Mouse (Mus musculus) lung, postnatal 25 days (tissue): ENCODE data around the gene Gm10961.
"Not testable (repeated sequence)": the region's sequence is repeated elsewhere in the genome, so short reads cannot be mapped to it uniquely, and the experiment has no call there.

ENCODE experiments used
- DNase-seq: peaks from one replicate; pipeline ENCODE4 v3.0.0; 2022; ENCODE audit warnings: low spot score

The Gm10961 gene

GRCm38 (mm10) chr3:107617800-107618199, 13.3 kb upstream of the Gm10961 start:
- no peak for DNase-seq

DNA sequence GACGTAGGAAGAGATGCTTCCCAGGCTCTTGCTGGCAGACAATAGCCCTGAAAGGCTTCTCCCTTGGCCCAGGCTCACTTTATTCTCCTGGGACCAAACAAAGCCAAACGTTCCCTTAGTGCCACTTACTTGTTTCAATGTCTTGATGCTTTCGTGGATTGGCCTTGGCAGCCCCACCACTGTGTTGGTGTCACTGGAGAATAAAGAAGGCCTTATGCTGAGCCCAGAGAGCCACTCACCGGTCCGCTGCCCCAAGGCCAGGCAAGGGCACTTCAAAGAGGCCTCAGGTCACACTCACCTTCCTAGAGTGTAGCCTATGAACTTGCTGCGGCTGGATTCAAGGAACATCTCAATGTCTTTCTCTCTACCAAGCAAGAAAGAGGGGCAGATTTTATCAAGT, 11.2 kb upstream of the Gm10961 start:
- no peak for DNase-seq

GRCm38 (mm10) chr3:107621286-107622075, 9.6 kb upstream of the Gm10961 start:
- DNase-seq = no peak

GRCm38 (mm10) chr3:107622537-107622936, 8.6 kb upstream of the Gm10961 start:
- no peak for DNase-seq

GRCm38 (mm10) chr3:107624424-107624823, 6.7 kb upstream of the Gm10961 start:
- no peak for DNase-seq

- DNase-seq = no peak
These were observed 5.6 kb upstream of the Gm10961 start for GRCm38 (mm10) chr3:107625536-107625935.

DNA sequence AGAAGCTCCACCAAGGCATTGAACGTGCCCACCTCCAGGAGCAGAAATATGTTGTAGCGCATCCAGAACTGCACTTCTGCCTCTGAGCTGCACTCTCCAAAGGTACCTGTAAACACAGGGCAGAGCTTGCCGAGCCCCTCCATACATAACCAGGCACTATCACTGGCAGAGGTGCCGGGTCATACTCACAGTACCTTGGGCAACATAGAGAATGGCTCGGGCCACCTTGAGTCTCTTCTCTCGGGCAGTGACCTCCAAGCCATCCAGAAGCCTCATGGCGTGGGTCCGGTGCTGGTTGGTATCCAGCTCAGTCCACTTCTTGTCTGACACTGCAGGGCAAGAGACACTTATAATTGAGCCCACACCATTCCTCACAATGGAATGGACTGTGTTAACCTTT, 4.4 kb upstream of the Gm10961 start:
- no peak for DNase-seq

DNA sequence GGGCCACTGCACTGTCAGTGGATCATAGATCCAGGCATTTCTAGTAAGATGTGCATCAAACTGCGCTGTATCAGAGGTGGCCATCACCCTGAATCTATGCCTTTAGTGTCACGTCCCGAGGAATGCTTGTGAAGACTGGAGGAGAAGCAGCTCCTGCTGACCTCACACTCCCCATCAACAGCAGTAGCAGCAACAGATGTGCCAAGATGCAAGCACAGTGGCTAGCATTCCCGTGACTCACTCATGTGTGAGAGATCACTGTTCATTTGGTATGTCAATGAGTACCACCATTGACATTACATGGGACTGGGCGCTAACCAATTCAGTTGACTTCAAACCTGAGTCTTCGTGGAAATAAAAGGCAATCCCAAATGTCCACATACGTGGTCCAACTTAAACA, 3.5 kb upstream of the Gm10961 start:
- no peak for DNase-seq

DNA sequence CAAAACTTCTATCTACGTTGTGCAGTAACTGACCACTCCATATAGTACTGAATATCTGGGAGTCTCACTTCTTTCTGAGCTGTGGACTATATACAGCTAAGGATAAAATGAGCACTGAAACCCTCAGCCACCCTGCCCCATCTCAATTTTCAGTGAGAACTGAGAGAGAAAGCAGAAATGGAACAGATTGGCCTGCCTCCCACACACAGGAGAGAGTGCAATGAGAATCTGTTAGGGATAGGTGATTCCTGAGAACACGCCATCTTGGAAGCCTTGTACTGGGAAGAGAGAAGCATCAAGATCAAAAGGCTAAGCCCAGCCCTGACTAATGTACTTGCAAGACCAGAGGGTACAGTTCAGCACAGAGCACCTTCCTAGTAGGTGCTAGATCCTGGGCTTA, 2.6 kb upstream of the Gm10961 start:
- no peak for DNase-seq

- DNase-seq = no peak
These were observed 1.7 kb upstream of the Gm10961 start for GRCm38 (mm10) chr3:107629411-107629810.

DNA sequence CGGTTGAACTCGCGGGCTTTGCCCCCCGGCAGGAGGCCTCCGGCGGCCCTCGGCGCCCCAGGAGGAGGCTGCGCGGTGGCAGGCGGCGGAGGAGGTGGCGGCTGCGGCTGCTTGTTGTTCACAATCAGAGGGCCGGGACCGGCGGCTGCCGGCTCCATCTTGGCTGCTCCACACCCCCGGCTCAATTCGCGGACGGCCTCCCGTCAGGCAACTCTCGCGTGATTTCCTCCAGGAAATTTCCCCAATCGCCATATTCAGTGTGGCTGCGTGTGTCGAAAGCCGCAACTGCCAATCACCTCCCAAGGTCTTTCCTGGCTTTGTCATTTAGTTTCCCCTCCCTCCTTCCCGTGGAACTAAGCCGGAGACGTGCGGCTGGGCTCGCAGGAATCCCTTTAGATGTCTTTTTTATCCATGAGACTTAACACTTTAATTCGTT, 419 bp downstream of the Gm10961 start, which contains the start of gene Strip1:
Gene Strip1, minus strand, starts transcription at position 172 of the 436 bp plus-strand sequence.
- peak; percentile 96 for DNase-seq

DNA sequence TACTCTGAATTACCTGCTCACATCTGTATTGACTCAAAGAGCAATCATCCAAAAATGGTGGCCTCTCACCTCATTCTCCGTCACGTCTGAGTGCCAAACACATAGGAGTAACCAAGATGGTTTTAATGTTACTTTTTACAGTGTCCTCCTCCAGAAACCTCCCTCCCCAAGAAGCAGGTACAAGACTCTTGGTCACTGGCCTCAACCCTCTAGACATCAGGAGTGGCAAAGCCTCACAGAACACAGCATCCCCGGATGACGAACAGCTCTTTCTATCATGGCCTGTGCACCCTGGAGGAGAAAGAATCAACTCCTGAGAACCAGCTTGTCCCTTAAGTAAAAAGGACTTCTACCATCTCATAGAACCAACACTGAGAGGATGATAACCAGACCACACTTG, 1.7 kb downstream of the Gm10961 start:
- DNase-seq = no peak

GRCm38 (mm10) chr3:107633906-107634305, 2.8 kb downstream of the Gm10961 start:
- no peak for DNase-seq

- no peak for DNase-seq
These were observed 4.7 kb downstream of the Gm10961 start for GRCm38 (mm10) chr3:107635836-107636235.

- no peak for DNase-seq
These were observed 5.1 kb downstream of the Gm10961 start for GRCm38 (mm10) chr3:107636236-107636635.

- peak; percentile 20 for DNase-seq
These were observed 6.6 kb downstream of the Gm10961 start for GRCm38 (mm10) chr3:107637606-107638172.

- no peak for DNase-seq
These were observed 15.8 kb downstream of the Gm10961 start for GRCm38 (mm10) chr3:107646947-107647346.

DNA sequence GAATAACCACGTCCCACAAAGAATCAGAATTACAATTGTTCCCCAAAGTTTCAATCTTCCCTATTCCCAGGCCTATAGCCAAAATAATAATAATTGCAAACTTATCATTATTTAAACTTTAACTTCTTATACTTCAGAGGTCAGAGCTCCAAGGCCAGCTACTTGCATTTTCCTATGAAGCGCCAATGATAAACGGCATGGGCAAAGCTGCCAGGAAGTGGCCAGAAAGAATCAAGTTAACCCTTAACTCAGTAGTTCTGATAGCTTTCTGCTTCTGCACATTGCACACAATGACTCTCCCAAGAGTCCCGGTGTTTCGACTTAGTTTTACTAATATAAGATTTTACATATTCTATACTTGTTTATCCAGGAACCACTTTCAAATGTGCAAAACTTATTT, 19.2 kb downstream of the Gm10961 start:
- DNase-seq = not testable (repeated sequence)

DNA sequence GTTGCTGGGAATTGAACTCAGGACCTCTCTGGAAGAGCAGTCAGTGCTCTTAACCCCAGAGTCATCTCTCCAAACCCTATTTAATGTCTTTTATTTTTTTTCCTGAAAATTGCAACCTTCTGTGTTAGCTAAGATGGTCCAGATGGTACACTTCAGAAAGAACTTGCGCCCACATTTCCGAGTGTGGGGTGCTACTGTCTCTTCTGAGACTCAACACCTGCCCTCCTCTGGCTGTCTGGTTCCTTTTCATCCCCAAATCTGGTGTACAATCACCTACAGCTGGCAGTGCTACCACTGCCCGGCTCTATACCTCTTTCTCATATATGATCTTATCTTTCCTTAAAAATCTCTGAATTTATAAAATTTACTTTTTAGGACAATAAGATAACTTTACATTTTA, 21.8 kb downstream of the Gm10961 start:
- DNase-seq = no peak

GRCm38 (mm10) chr3:107654861-107655260, 23.7 kb downstream of the Gm10961 start:
- no peak for DNase-seq

- no peak for DNase-seq
These were observed 24.4 kb downstream of the Gm10961 start for GRCm38 (mm10) chr3:107655491-107655890.

DNA sequence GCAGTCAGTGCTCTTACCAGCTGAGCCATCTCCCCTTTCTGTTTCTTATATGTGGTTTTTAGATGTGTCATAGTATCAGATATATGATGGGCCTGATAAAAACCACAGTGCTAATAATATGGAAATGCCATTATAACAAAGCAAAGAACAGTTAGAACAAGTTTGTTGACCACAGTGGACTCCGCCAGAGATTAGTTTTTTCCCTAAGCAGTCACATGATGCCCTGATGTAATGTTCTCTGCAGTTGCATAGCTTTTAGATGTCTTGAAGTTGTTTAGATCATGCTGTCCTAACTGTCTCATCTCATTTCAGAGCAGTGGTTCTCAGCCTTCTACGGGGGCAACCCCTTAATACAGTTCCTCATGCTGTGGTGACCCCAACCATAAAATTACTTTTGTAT, 25.0 kb downstream of the Gm10961 start:
- no peak for DNase-seq

DNA sequence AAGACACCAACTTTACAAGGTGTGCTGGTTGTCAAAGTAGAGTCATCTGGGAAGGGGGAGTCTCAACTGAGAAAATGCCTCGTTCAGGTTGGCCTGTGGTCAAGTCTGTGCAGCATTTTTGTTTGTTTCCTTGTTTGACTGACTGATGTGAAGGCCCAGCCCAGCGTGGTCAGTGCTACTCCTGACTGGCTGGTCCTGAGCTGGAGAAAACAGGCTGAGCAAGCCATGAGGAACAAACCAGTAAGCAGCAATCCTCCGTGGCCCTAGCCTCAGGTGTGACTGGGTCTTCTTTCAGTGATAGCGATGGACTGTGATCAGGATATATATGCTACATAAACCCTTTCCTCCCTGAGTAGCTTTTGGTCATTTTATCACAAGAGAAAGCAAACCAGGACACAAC, 25.8 kb downstream of the Gm10961 start:
- no peak for DNase-seq

- DNase-seq = no peak
These were observed 27.9 kb downstream of the Gm10961 start for GRCm38 (mm10) chr3:107659000-107659399.
